Mouse (Mus musculus) heart, adult 2 months (tissue): Measurements from ENCODE around the gene Dydc2.

ENCODE experiments used
- CTCF ChIP-seq: fragments of 200-600 bp; IDR thresholded peaks from 2 replicates; pipeline ENCODE4 v1.8.1; 2022; ENCODE audit warnings: antibody characterized with exemption, mild to moderate bottlenecking, moderate library complexity
- POLR2A ChIP-seq: fragments of 200-500 bp; IDR thresholded peaks from 2 replicates; pipeline ENCODE4 v1.6.1; 2011; ENCODE audit warnings: mild to moderate bottlenecking, low read depth, low read length, control low read depth; ENCODE audit not compliant: insufficient read depth

DNA sequence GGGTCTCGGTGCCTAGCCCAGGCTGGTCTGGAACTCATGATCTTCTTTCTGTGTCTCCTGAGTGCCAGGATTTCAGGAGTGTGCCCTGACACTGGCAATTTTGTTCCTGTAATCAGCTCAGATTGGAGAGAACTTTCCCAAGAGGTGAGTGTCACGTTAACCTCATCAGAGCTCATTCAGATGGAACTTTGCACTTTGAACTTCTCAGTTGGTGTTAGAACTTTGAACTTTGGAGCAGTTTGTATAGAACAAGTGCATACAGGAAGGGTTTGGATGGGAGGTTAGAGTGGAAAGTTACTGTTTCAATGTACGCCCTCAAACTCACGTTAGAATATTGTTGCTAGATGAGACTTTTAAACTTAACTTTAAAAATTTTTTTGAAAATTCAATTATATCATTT is 39.7 kb downstream of the Dydc2 start:
- TF ChIP-seq POLR2A = no peak
- no peak for TF ChIP-seq CTCF
